Mouse (Mus musculus) yolk sac, embryonic 10.5 days (tissue): Measurements from ENCODE around the gene Rims3.

ENCODE experiments used
- DNase-seq: peaks from one replicate; pipeline ENCODE4 v3.0.0-alpha.2; 2017; ENCODE audit warnings: low spot score

Rims3 gene

DNA sequence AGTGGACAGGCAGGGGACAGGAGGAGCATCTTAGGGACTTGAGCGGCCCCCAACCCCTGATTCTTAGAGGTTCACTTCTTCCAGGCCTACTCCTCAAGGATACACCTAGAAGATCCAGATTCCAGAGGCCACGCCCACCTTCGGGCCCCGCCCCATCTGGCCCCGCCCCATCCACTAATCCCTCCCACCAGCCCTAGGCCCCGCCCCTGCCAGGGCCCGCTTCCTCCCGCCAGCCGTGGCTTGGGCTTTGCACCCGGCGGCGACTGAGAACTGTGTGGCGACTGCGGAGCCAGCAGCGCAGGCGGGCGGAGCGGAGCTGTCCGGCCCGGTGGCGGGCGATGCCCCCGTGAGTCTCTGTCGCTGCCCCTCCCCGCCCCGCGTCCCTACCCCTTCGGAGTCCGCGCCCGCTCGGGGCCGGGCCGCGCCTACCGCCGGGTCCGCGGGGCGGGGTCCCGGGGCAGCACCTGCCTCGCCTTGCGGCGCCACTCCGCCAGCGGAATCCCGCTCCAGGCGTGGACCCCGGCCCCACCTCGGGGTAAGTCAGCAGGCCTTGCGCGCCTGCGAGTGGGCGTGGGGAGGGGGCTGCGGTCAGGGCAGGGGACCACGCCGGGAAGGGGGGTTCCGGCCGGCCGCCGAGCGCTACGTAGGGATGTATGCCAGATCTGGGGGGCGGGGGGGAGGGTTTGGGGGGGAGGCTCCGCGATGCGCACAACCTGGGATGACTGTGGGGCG is at the start of gene Rims3:
Gene Rims3 (plus strand): TSS at position 229 of the 732 bp plus-strand sequence.
- peak; percentile 61 for DNase-seq

GRCm38 (mm10) chr4:120805816-120806215 is 48.8 kb upstream of the Rims3 start:
- DNase-seq = peak; percentile 61

DNA sequence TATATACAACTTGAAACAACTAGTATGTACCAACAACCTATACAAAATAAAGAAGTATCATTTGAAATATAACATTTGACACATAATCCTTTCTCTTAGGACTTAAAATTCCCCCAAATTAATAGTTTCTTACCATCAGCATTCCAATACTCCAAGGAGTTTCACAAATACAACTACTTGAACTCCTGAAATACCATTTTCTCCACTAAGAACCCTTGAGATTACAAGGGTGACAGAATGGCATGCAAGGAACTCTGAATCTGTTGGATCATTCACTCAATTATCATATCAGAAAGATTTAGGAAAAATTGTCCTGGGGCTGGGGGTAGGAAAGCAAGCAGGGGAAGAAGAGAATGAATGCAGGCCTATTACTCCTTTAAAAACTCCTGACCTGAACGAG is 40.9 kb upstream of the Rims3 start:
- no peak for DNase-seq

- DNase-seq = peak; percentile 52
Observed at GRCm38 (mm10) chr4:120814171-120814570, 40.4 kb upstream of the Rims3 start.

- no peak for DNase-seq
Observed at GRCm38 (mm10) chr4:120815163-120815562, 39.5 kb upstream of the Rims3 start.

DNA sequence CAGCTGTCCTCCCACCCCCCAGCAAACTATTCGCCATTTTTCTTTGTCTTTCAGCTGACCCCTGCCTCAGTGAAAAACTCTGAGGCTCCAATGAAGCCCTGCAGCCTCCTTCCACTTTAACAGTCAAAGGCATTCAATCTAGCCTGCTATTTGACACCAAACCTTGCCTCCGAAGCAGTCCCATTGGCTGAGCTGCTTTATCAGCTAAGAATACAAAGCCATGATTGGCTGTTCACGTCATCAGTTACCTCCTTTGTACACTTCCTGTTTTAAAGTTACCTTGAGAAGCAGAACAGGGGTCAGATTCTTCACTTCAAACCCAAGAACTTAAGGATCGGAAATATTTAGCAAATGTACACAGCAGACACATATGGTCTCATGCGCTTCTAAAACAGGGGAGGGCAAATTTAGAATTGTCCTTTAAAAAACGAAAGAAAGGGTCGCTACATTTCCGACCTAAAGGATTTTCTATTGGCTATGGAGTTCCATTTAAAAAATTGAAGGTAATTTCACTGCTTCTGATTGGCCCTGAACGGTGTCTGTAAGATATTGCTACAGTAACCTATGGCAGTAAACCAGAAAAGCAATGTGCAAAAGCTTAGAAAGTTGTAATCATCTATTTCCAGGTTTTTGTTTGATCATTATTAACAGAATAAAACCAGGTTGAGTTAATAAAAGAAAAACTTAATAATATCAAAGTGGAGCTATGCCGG is 38.8 kb upstream of the Rims3 start:
- peak; percentile 84 for DNase-seq

- DNase-seq = peak; percentile 43
Observed at GRCm38 (mm10) chr4:120817002-120817774, 37.4 kb upstream of the Rims3 start.

- no peak for DNase-seq
Observed at GRCm38 (mm10) chr4:120817951-120818350, 36.7 kb upstream of the Rims3 start.

DNA sequence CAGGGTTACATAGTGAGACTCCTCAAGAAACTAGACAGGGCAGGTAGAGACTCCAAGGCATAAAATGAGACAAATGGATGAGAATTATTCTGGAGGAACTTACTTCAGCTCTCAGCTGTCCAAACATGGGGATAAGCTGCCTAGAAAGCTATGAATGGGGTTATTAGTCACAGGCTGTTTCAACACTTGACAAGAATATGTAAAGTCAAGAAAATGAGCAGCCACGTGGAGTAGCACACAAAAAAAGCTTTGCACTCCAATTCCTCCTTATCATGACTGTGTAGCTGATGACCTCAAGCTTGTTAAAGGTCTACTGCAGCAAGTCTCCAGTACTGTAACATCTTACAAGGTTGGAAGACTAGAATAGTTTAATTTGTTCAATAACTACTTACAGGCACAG is 35.3 kb upstream of the Rims3 start:
- no peak for DNase-seq

- DNase-seq = no peak
Observed at GRCm38 (mm10) chr4:120819871-120820270, 34.7 kb upstream of the Rims3 start.

- no peak for DNase-seq
Observed at GRCm38 (mm10) chr4:120822191-120822911, 32.3 kb upstream of the Rims3 start.

DNA sequence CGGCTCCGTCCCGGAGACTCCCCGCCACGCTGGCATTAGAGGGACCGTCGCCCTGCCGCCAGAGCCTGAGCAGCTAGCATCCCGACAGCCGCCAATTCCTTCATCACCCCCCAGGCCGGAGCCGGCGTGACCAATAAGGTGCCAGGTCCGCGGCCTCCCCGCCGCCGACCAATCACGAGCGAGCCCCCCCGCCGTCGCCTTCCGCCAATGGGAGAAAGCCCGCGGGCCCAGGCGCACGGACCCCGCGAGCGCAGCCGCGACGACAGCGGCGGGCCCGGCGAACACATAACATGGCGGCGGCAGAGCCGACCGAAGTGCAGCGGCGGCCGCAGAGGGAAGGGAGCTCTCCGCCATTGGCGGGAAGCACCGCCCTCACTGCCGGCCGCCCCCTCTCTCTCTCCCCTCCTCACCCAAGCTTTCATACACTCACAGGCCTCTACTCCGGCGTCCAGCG is 29.5 kb upstream of the Rims3 start:
- DNase-seq = peak; percentile 93

GRCm38 (mm10) chr4:120825577-120826326 is 28.9 kb upstream of the Rims3 start:
- peak; percentile 98 for DNase-seq

- DNase-seq = no peak
Observed at GRCm38 (mm10) chr4:120826418-120826817, 28.2 kb upstream of the Rims3 start.

DNA sequence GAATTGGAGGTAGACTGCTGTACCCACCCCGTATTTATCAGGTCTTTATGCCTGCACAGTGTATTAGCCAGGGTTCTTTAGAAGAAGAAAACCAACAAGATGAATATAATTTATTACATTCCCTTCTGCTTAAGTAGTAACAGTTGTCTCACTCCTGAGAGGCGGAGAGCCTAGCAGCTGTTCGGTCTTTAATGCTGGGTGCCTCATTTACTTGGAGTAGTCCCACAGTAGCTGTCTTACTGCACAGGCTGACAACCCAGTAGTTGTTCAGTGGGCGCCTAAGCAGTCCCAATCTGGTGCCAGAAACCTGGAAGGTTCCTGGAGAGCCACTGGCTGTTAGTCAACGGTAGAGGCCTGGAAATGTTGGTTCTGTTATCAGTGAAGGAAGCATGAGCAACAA is 23.8 kb upstream of the Rims3 start:
- no peak for DNase-seq

GRCm38 (mm10) chr4:120831472-120831871 is 23.1 kb upstream of the Rims3 start, which contains the start of gene Nfyc:
TSS of gene Nfyc (minus strand) at chr4:120831572.
- no peak for DNase-seq

GRCm38 (mm10) chr4:120841342-120841741 is 13.3 kb upstream of the Rims3 start:
- no peak for DNase-seq

GRCm38 (mm10) chr4:120844423-120845082 is 10.1 kb upstream of the Rims3 start:
- DNase-seq = no peak

GRCm38 (mm10) chr4:120845098-120845497 is 9.5 kb upstream of the Rims3 start:
- no peak for DNase-seq

GRCm38 (mm10) chr4:120848909-120849308 is 5.7 kb upstream of the Rims3 start:
- no peak for DNase-seq

- no peak for DNase-seq
Observed at GRCm38 (mm10) chr4:120849451-120849850, 5.2 kb upstream of the Rims3 start.
